Mouse (Mus musculus): ENCODE results near the gene Ltn1.

Gene Ltn1

DNA sequence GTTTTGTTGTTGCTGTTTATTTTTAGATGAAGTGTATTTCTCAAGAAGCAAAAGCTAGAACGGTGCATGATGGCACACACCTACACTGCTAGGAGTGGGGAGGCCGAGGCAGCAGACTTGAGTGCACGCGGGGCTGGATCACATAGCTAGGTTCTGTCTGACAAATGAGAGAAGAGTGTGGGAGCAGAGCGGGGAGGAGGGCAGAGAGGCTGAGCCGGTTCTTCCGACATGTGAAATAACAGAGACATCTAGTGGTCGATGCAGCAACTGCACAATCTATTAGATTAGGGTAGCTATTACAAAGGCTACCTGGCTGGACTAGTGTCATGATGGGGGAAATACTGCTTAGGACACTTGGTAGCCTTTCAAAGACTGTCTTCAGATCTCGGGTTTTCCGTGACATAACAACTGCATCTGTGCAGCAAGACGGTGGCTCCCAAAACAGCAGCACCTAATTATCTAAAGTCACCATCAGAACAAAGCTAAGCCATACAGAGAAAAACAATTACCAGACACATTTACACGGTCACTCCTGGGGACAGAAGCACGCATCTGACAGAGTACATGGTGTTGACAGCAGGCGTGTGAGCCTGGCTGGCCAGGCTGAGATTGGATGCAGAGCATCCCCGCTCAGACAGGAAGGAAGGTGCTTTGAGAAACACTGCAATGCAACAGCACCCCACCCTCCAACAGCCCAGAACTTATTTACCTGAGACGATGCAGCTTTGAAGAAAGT lies 38.4 kb downstream of the Ltn1 start:
- DNase-seq (ENCODE audit: low spot score in 2 of 2): peak; percentile 13 to 47

DNA sequence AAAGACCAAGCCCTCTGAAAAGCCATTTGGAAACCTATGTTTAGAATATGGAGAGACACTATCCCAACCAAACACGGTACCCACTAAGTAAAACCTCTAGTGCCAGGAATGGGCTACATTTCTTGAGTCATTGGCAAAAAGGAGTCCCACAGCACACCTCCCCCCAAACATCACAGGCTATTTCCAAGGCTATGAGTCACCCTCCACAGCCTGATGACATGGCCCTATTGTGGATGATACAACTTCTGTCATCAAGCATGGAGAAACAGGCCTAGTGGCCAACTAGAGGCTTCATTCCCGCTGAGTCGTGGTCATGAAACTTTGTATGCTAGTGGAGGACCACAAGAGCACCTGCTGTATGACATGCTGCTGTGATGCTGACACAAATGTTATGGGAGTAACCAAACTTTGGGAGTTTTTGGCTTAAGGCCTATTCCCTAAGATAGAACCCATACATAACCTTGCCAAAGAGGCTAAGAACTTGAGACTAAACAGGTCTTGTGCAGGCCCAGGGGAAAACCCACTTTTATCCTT lies 44.9 kb downstream of the Ltn1 start:
- DNase-seq (ENCODE audit: low spot score in 2 of 2): no peak

DNA sequence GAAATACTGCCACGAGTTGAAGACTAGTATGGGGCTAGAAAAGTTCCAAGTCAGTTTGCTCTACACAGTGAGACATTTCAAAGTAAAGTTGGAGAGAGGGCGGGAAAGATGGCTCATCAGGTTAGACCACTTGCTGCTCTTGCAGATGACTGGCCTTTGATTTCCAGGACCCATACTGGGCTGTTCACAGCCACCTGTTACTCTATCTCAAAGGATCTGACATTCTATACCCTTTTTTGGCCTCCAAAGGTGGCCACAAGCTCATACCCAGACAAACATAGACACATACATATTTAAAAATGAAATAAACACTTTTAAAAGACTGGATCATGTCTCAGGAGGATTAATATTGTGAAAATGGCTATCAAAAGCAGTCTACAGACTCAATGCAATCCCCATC lies 48.0 kb downstream of the Ltn1 start:
- no peak for DNase-seq (ENCODE audit: low spot score in 2 of 2)

DNA sequence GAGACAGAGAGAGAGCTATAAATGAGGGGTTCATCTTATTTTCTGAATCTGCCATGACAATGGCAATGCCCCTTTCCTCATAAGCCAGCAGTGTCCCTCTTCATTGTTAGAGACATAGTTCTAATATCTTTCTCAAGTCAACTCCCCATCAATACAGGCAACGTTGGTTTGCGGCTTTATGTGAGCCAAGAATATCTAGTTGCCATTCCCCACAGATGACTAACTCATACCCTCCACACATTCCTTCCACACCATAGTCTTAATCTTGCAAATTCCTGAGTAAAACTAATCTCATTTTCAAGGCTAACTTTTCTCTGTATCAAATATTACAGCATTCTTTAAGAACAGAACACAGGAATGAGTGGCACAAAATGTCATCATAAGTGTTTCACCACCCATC lies 49.4 kb downstream of the Ltn1 start:
- DNase-seq (ENCODE audit: low spot score in 2 of 2): no peak

- DNase-seq (ENCODE audit: low spot score in 2 of 2): no peak
Observed at GRCm38 (mm10) chr16:87366445-87366844, 66.0 kb downstream of the Ltn1 start.

GRCm38 (mm10) chr16:87366035-87366434 lies 66.4 kb downstream of the Ltn1 start:
- no peak for DNase-seq (ENCODE audit: low spot score in 2 of 2)

DNA sequence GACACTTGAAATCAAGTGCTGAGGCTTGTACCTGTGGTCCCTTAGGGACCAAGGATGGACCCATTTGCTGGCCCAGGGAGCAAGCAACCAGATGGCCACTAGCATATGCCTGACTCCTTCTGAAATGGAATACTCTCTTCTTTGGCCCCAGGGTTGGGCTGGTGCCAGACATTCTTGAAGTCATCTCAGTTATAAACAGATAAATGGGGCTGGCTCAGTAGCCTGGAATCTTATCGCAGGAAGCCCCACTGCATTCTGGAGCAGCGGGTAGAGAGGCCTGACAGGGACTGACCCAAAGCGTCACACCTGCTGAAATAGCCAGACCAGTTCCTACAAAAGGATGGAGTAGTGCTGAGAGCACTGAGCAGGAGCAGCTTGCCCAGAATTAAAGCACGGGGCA lies 68.2 kb downstream of the Ltn1 start:
- no peak for DNase-seq (ENCODE audit: low spot score in 2 of 2)

DNA sequence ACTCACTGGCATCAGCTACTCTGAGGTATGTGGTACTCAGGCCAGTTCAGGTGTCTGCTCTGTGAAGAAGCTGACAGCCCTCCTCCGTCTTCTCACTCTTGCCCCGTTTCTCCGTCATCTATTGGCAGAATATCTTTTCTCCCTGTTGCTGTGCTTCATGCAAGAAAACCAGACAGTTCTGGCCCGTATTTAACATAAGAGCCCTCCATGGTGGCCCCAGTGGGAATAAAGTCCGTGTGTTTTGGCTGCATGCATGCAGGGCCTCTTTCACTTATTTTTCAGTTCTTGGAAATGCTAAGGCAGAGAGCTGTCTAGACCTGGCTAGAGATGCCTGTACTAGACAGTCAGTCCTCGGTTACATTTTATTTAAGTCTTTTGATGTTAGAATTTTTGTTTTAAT lies 72.3 kb downstream of the Ltn1 start:
- DNase-seq (ENCODE audit: low spot score in 2 of 2): no peak

- DNase-seq (ENCODE audit: low spot score in 2 of 2): no peak
Observed at GRCm38 (mm10) chr16:87354748-87355147, 77.7 kb downstream of the Ltn1 start.

- DNase-seq (ENCODE audit: low spot score in 2 of 2): peak; percentile 89
Observed at GRCm38 (mm10) chr16:87354075-87354583, 78.3 kb downstream of the Ltn1 start, which contains the start of gene N6amt1. Gene N6amt1, plus strand, starts transcription at chr16:87354185.

- no peak for DNase-seq (ENCODE audit: low spot score in 2 of 2)
Observed at GRCm38 (mm10) chr16:87353605-87354004, 78.8 kb downstream of the Ltn1 start.

DNA sequence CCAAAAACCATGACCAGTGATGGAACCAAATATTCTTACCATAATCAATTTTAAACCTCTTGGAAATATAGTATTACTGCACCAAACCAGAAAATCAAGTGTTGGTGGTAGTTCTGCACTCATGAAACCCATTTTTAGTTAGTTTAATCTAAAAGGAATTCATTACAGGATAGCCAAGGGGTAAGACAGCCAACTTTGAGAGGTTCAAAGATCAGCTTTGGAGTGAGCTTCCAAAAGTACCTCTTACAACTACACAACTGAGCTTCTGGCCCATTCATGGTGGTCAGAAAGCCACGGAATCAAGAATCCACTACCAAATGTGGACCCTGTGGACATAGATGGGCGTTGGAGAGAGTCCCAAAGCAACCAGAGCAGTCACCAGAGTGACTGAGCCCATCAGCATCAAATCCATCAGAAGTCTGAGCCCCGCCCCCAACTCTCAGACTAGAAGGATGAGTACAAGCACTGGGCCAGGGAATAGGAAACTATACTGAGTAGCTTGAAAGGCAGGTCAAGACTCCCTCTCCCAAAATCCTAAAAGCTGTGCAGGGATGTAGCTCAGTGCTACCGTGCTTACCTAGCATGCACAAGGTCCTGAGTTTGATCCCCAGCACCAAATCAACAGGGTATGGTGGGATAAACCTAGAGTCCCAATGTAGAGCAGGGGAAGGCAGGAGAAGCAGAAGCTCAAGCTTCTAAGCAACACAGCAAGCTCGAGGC lies 80.9 kb downstream of the Ltn1 start:
- DNase-seq (ENCODE audit: low spot score in 2 of 2): no peak

DNA sequence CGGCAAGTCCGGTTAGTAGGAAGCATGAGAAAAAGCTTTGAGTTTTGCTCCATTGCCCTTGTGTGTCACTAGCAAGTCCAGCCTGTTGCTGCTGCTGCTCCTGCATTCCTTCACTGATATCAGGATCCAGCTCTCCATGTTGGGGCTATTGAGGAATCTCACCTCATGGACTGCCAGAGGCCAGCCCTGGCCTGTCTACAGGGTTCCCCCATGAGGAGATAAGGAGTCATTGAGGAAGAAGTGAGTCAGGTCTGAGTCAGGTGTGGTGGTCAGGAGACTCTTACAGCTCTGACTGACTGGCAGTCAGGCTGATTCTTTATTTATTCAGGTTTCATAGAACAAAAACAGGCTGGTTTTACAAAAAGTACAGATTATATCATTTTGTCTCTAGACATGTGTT lies 84.3 kb downstream of the Ltn1 start:
- no peak for DNase-seq (ENCODE audit: low spot score in 2 of 2)

GRCm38 (mm10) chr16:87341043-87341572 lies 91.3 kb downstream of the Ltn1 start:
- no peak for DNase-seq (ENCODE audit: low spot score in 2 of 2)

GRCm38 (mm10) chr16:87334756-87335155 lies 97.7 kb downstream of the Ltn1 start:
- no peak for DNase-seq (ENCODE audit: low spot score in 2 of 2)

- DNase-seq (ENCODE audit: low spot score in 2 of 2): no peak
Observed at GRCm38 (mm10) chr16:87329986-87330385, 102.4 kb downstream of the Ltn1 start.
